In genomic region chr11:52877662-52878061, GRCm38 (mm10) we compare ENCODE assay signal across 18 mouse cellular contexts.
DNase-seq lines count a peak whose midpoint lies in the region; ATAC-seq lines count a peak whose summit lies in the region.
"Had no signal": no experiment of that assay in that cellular context is flagged by ENCODE, and none has a peak within 500 bp of the region (broad histone marks: within the 10 kb centered on the region; RNA-seq: fewer than 3 reads in every experiment).

No protein-coding gene starts in this region.

- whole genome bisulfite sequencing in heart, embryonic 11.5 days (ENCODE audit: insufficient replicate concordance): 22% methylated on average over 2 of the region's 2 CpGs
- 24% methylated on average over 2 of the region's 2 CpGs for WGBS in heart, embryonic 15.5 days

- H3K4me3 ChIP-seq in heart, embryonic 11.5 days (ENCODE audit: low read depth, low read length): no peak overlapping the region
- no peak overlapping the region for H3K4me3 ChIP-seq in heart, embryonic 15.5 days
- H3K4me3 ChIP-seq: embryonic facial prominence, embryonic 12.5 days; hindbrain, embryonic 10.5 days; intestine, embryonic 15.5 days; kidney, embryonic 15.5 days had no signal

- H3K27me3 ChIP-seq in heart, embryonic 11.5 days (ENCODE audit: control insufficient read depth, insufficient read depth, low read length): no peaks in the 10 kb centered on the region
- H3K27me3 ChIP-seq in heart, embryonic 15.5 days: no peaks in the 10 kb centered on the region
- H3K27me3 ChIP-seq: embryonic facial prominence, embryonic 12.5 days; intestine, embryonic 15.5 days; kidney, embryonic 15.5 days had no signal

- H3K4me2 ChIP-seq in heart, embryonic 11.5 days: peak overlapping the region; percentile 8
- no peak overlapping the region for H3K4me2 ChIP-seq in heart, embryonic 15.5 days
- H3K4me2 ChIP-seq: embryonic facial prominence, embryonic 12.5 days; hindbrain, embryonic 14.5 days; intestine, embryonic 15.5 days; kidney, embryonic 15.5 days had no signal

- no peaks in the 10 kb centered on the region for H3K36me3 ChIP-seq in heart, embryonic 11.5 days (ENCODE audit: control insufficient read depth, insufficient read depth, low read length)
- no peaks in the 10 kb centered on the region for H3K36me3 ChIP-seq in heart, embryonic 15.5 days
- H3K36me3 ChIP-seq: embryonic facial prominence, embryonic 12.5 days; hindbrain, embryonic 10.5 days; intestine, embryonic 15.5 days; kidney, embryonic 15.5 days had no signal

- no peak overlapping the region for H3K9ac ChIP-seq in heart, embryonic 11.5 days (ENCODE audit: low read depth, low read length)
- H3K9ac ChIP-seq in heart, embryonic 15.5 days: no peak overlapping the region
- H3K9ac ChIP-seq: embryonic facial prominence, embryonic 12.5 days; hindbrain, embryonic 14.5 days; intestine, embryonic 15.5 days; kidney, embryonic 15.5 days had no signal

- H3K4me1 ChIP-seq in heart, embryonic 11.5 days (ENCODE audit: control insufficient read depth, insufficient read depth, low read length): peaks cover 15% of the 10 kb centered on the region
- peaks cover 25% of the 10 kb centered on the region for H3K4me1 ChIP-seq in heart, embryonic 15.5 days (replicated peaks)
- H3K4me1 ChIP-seq: hindbrain, embryonic 10.5 days; intestine, embryonic 15.5 days had no signal

- DNase-seq in heart, adult 9 months (ENCODE audit: low spot score in 2 of 2): peak; percentile 21 to 35
- DNase-seq in heart, postnatal 4 days: peak; percentile 20
- no peak for DNase-seq in frontal cortex, postnatal 25 days (ENCODE audit: low spot score in 2 of 2)
- DNase-seq in thymus, postnatal 25 days: no peak
- DNase-seq in kidney, adult 8-10 months: no peak
- DNase-seq: adrenal gland, postnatal 10 days; cerebellum, adult 11 months; cerebellum, adult 8-10 months; gastrocnemius, postnatal 25 days; kidney, adult 18-20 months had no signal

- ATAC-seq in heart, embryonic 11.5 days (replicated peaks; ENCODE audit: insufficient number of reproducible peaks, low FRiP score, low TSS enrichment): no peak
- ATAC-seq in heart, embryonic 15.5 days (replicated peaks; ENCODE audit: insufficient number of reproducible peaks, insufficient read depth, low FRiP score, low read depth): 0 out of 2 replicates have a peak, but pooled peaks have one; percentile 26
- ATAC-seq: forebrain, embryonic 16.5 days; intestine, embryonic 15.5 days had no signal

- peaks cover 3% of the 10 kb centered on the region; the same call in 1 of the 2 replicates for H3K9me3 ChIP-seq in heart, embryonic 11.5 days (replicated peaks; ENCODE audit: control insufficient read depth, low read length)
- H3K9me3 ChIP-seq in heart, embryonic 15.5 days (replicated peaks): 0 out of 2 replicates have a peak, but pooled peaks cover 4% of the 10 kb centered on the region
- H3K9me3 ChIP-seq: intestine, embryonic 15.5 days; kidney, embryonic 15.5 days had no signal

- H3K27ac ChIP-seq in heart, embryonic 11.5 days (ENCODE audit: low read depth, low read length): peak overlapping the region; percentile 57
- peak overlapping the region; percentile 79 for H3K27ac ChIP-seq in heart, embryonic 15.5 days
- H3K27ac ChIP-seq: embryonic facial prominence, embryonic 12.5 days; hindbrain, embryonic 10.5 days; hindbrain, embryonic 14.5 days; intestine, embryonic 15.5 days; kidney, embryonic 15.5 days had no signal

Comparison
In these comparisons a context has a peak if more than half of its experiments do, and no peak if none do; other contexts are left out.
1. DNase-seq: peak in heart, adult 9 months (2 of 2) and heart, postnatal 4 days (single experiment); none in frontal cortex, postnatal 25 days (0 of 2), thymus, postnatal 25 days (single experiment) and kidney, adult 8-10 months (0 of 2).